Mouse (Mus musculus) hindbrain, embryonic 14.5 days (tissue): ENCODE data around the gene Prmt2. TPM values are rescaled to one million over a fixed set of nuclear protein-coding genes. Genes with fewer than 3 reads are reported as not detected.

Experiments
- ATAC-seq: fragments of 200-750 bp; cut with Nextera tagmentation; 2 replicates; pipeline ENCODE4 v1.8.0; 2017; ENCODE audit warnings: moderate number of reproducible peaks, mild to moderate bottlenecking, moderate TSS enrichment, moderate library complexity; ENCODE audit not compliant: low FRiP score
- DNase-seq: peaks from one replicate; pipeline ENCODE4 v3.0.0-alpha.2; 2015; ENCODE audit warnings: low spot score
- H3K27ac ChIP-seq: fragments of 300-500 bp; sonication (generic); 2 replicates; pipeline ENCODE4 v1.5.1; 2014; ENCODE audit warnings: mild to moderate bottlenecking, moderate library complexity
- H3K27me3 ChIP-seq: fragments of 300-500 bp; sonication (generic); 2 replicates; pipeline ENCODE4 v1.6.1; 2014; ENCODE audit warnings: mild to moderate bottlenecking, low read length, mixed read lengths; ENCODE audit not compliant: control insufficient read depth, insufficient read depth
- H3K36me3 ChIP-seq: fragments of 300-500 bp; sonication (generic); replicated peaks from 2 replicates; pipeline ENCODE4 v1.6.1; 2014; ENCODE audit not compliant: control insufficient read depth, insufficient read depth
- H3K4me1 ChIP-seq: fragments of 300-500 bp; sonication (generic); replicated peaks from 2 replicates; pipeline ENCODE4 v1.6.1; 2014; ENCODE audit warnings: antibody characterized with exemption, low read length, mixed read lengths; ENCODE audit not compliant: control insufficient read depth, insufficient read depth
- H3K4me2 ChIP-seq: fragments of 300-500 bp; sonication (generic); replicated peaks from 2 replicates; pipeline ENCODE4 v1.6.1; 2014; ENCODE audit warnings: mild to moderate bottlenecking, moderate library complexity
- H3K4me3 ChIP-seq: fragments of 300-500 bp; sonication (generic); replicated peaks from 2 replicates; pipeline ENCODE4 v1.5.1; 2014; ENCODE audit warnings: mild to moderate bottlenecking, low read length
- H3K9ac ChIP-seq: fragments of 300-500 bp; sonication (generic); 2 replicates; pipeline ENCODE4 v1.6.1; 2014
- H3K9me3 ChIP-seq: fragments of 300-500 bp; sonication (generic); 2 replicates; pipeline ENCODE4 v1.6.1; 2016; ENCODE audit warnings: low read length; ENCODE audit not compliant: control insufficient read depth
- WGBS: fragments of 180-500 bp; shearing (Covaris S2); extraction: QIAGEN DNeasy Blood & Tissue Kit; methylation state at CpG from one replicate; pipeline ENCODE4 v1.1.7; 2014; 5-methylcytosine and 5-hydroxymethylcytosine counted together
- polyA plus RNA-seq: library from polyadenylated mRNA; unstranded; fragments of >200 nt; fragmentation: Nextera tagmentation; extraction: Ambion mirVana; gene quantifications from 2 replicates; pipeline ENCODE4 v1.2.1, GENCODE M21; 2014

Gene Prmt2
- polyA plus RNA-seq, 1 experiment from 2014 or later, result 306 TPM

- Histone ChIP-seq H3K36me3 (peaks cover 65% of the 10 kb centered on the region), H3K9ac (no peak overlapping the region)
- WGBS, result 94% methylated on average over 13 of the region's 13 CpGs
Measured at GRCm38 (mm10) chr10:76207262-76207796, 30.3 kb downstream of the Prmt2 start.

GRCm38 (mm10) chr10:76203798-76204283, 33.8 kb downstream of the Prmt2 start:
- ATAC-seq (0 out of 2 replicates have a peak, but pooled peaks have one; percentile 25), DNase-seq (peak; percentile 52)
- Histone ChIP-seq H3K27me3 (no peaks in the 10 kb centered on the region), H3K4me1 (no peaks in the 10 kb centered on the region), H3K9ac (peak overlapping the region; percentile 53), H3K27ac (no peak overlapping the region), H3K4me2 (peak overlapping the region; percentile 50), H3K9me3 (no peaks in the 10 kb centered on the region), H3K4me3 (peak overlapping the region; percentile 24), H3K36me3 (peaks cover 30% of the 10 kb centered on the region)
- WGBS, result 18% methylated on average over 18 of the region's 18 CpGs

More at GRCm38 (mm10) chr10:76207262-76207796, 30.3 kb downstream of the Prmt2 start:
- Histone ChIP-seq H3K4me2 (no peak overlapping the region), H3K27ac (no peak overlapping the region), H3K4me1 (no peaks in the 10 kb centered on the region), H3K4me3 (no peak overlapping the region), H3K9me3 (no peaks in the 10 kb centered on the region), H3K27me3 (no peaks in the 10 kb centered on the region)
- DNase-seq, result no peak
- no peak for ATAC-seq

DNA sequence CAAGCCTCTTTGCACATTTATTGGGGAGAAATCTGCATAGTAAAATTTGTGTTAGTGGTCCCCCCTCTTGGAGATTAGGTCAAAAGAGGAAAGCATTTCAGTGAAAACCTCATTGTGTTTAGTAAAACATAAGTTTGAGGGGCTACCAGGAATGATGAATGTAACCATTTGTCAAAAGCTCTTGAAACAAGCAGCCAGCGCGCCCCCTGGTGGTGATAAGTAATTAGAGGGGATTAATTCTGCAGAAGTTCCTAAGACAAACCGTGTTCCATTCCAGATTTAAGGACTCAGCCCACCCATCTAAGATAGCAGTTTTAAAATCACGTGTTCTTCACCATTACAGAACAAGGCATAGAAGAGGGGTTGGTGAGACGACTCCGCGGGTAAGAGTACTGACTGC, 35.7 kb downstream of the Prmt2 start:
- Histone ChIP-seq H3K9ac (no peak overlapping the region), H3K4me2 (no peak overlapping the region), H3K27me3 (no peaks in the 10 kb centered on the region), H3K4me1 (no peaks in the 10 kb centered on the region), H3K27ac (no peak overlapping the region), H3K9me3 (no peaks in the 10 kb centered on the region), H3K4me3 (no peak overlapping the region), H3K36me3 (peaks cover 12% of the 10 kb centered on the region)
- DNase-seq (peak; percentile 81), ATAC-seq (no peak)
- 20% methylated on average over 7 of the region's 7 CpGs for WGBS

- no peak for DNase-seq
- H3K4me1 ChIP-seq, result no peaks in the 10 kb centered on the region
- peaks cover 6% of the 10 kb centered on the region for H3K36me3 ChIP-seq
- no peak overlapping the region for H3K4me2 ChIP-seq
- WGBS, result 91% methylated on average over 3 of the region's 3 CpGs
- no peak overlapping the region for H3K27ac ChIP-seq
- no peak for ATAC-seq
- no peaks in the 10 kb centered on the region for H3K27me3 ChIP-seq
- no peak overlapping the region for H3K9ac ChIP-seq
- H3K4me3 ChIP-seq, result no peak overlapping the region
- no peaks in the 10 kb centered on the region for H3K9me3 ChIP-seq
Measured at GRCm38 (mm10) chr10:76201416-76201815, 36.2 kb downstream of the Prmt2 start.

DNA sequence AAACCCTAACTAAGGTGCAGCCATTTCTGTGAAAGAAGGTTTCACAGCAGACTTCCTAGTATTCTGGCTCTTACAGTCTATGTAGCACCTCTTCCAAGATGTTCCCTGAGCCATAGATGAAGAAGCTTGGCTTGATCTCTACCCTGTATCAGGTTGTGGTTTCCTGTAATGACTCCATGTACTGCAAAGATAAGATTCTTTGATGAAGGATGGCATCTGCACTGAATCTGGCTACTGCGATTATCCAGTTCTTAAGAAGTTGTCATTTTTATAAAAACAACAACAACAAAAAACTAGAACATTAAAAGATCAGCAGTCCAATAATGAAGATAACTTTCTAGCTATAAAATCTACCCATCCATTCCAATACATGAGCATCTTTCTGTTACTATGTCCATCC, 49.7 kb downstream of the Prmt2 start:
- Histone ChIP-seq H3K27ac (no peak overlapping the region), H3K4me2 (no peak overlapping the region), H3K9ac (no peak overlapping the region), H3K4me1 (no peaks in the 10 kb centered on the region), H3K9me3 (no peaks in the 10 kb centered on the region), H3K36me3 (no peaks in the 10 kb centered on the region), H3K27me3 (no peaks in the 10 kb centered on the region), H3K4me3 (no peak overlapping the region)
- no peak for ATAC-seq
- no peak for DNase-seq
- WGBS, result 94% methylated on average over 1 of the region's 1 CpGs

DNA sequence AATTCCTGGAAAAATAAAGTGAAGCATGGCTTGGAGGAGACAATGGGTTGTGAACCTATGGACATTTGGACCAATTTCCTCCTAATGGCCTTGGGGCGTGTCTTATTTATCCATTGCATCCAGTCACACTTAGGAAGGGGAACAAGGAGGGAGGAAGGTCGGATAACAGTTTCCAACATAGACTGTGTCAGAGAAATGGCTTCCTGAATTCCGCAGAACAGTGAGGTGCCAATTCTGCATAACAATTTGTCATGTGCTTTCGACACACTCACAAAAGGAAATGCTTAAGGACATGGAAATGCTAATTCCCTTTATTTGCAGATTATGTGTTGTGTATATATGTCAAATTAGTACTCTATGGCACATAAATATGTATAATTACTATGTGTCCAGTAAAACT, 52.4 kb downstream of the Prmt2 start:
- no peaks in the 10 kb centered on the region for H3K9me3 ChIP-seq
- H3K27me3 ChIP-seq, result no peaks in the 10 kb centered on the region
- no peak for ATAC-seq
- no peaks in the 10 kb centered on the region for H3K36me3 ChIP-seq
- H3K9ac ChIP-seq, result no peak overlapping the region
- H3K4me1 ChIP-seq, result no peaks in the 10 kb centered on the region
- H3K27ac ChIP-seq, result no peak overlapping the region
- DNase-seq, result no peak
- no peak overlapping the region for H3K4me3 ChIP-seq
- no peak overlapping the region for H3K4me2 ChIP-seq
- 72% methylated on average over 4 of the region's 4 CpGs for WGBS

DNA sequence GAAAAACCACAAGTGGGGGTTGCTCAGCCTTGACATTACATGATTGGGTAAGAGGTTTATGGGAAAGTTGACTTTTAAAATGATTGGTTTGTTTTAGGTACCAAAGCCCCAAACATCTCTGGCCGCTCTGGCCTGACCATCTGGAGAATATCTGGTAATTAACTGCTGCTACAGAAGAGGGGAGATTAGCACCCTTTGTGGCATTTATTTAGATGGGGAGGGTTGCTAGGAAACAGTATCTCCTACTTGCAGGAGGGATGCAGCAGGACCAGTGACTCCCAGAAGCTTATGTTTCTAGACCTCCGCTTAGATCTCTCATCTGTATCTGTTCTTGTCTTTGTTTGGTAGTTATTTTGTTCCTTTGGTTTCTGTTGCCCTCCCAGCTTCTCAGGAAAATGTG, 62.8 kb downstream of the Prmt2 start:
- no peaks in the 10 kb centered on the region for H3K4me1 ChIP-seq
- no peaks in the 10 kb centered on the region for H3K27me3 ChIP-seq
- no peaks in the 10 kb centered on the region for H3K9me3 ChIP-seq
- DNase-seq, result no peak
- ATAC-seq, result no peak
- no peak overlapping the region for H3K4me3 ChIP-seq
- no peak overlapping the region for H3K9ac ChIP-seq
- H3K27ac ChIP-seq, result no peak overlapping the region
- H3K4me2 ChIP-seq, result no peak overlapping the region
- H3K36me3 ChIP-seq, result no peaks in the 10 kb centered on the region
- WGBS, result 59% methylated on average over 2 of the region's 2 CpGs

DNA sequence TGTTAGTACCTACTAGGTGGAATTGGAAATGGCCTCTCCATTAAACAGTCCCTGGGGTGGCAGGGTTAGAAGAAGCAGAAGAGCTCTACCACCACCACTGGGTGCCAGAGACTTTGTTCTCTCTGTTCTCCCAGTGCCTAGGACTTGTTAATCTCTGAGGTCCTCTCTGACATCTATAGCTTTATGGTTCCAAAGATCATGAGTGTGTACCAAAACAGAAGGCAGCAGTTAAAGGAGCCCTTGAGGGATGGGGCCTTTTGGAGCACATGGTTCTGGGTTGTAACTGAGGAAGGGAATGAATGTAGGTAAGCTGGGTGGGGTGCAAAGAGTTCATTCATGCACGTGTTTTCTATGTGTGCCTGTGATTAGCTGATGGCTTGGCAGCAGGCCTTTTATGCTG, 79.7 kb downstream of the Prmt2 start:
- H3K9me3 ChIP-seq, result no peaks in the 10 kb centered on the region
- H3K4me1 ChIP-seq, result no peaks in the 10 kb centered on the region
- ATAC-seq (no peak), DNase-seq (no peak)
- no peaks in the 10 kb centered on the region for H3K27me3 ChIP-seq
- no peaks in the 10 kb centered on the region for H3K36me3 ChIP-seq
- no peak overlapping the region for H3K4me3 ChIP-seq
- H3K27ac ChIP-seq, result no peak overlapping the region
- H3K9ac ChIP-seq, result no peak overlapping the region
- 89% methylated on average over 1 of the region's 1 CpGs for WGBS
- H3K4me2 ChIP-seq, result no peak overlapping the region

GRCm38 (mm10) chr10:76157528-76157927, 80.1 kb downstream of the Prmt2 start:
- no peak overlapping the region for H3K4me3 ChIP-seq
- 80% methylated on average over 5 of the region's 5 CpGs for WGBS
- no peak overlapping the region for H3K9ac ChIP-seq
- no peaks in the 10 kb centered on the region for H3K36me3 ChIP-seq
- H3K4me1 ChIP-seq, result no peaks in the 10 kb centered on the region
- no peak for ATAC-seq
- H3K27me3 ChIP-seq, result no peaks in the 10 kb centered on the region
- DNase-seq, result no peak
- no peak overlapping the region for H3K27ac ChIP-seq
- no peaks in the 10 kb centered on the region for H3K9me3 ChIP-seq
- no peak overlapping the region for H3K4me2 ChIP-seq
